Mouse (Mus musculus) CH12F3 (cell line): Measurements from ENCODE around the gene Slc16a12.

Experiments used
- in situ Hi-C: fragments of 300-500 bp; cut with MboI; formaldehyde crosslinking; loops from 2 replicates; pipeline ENCODE4 v1.14.3; 2020; ENCODE audit warnings: low sequenced_read_pairs

The Slc16a12 gene

DNA sequence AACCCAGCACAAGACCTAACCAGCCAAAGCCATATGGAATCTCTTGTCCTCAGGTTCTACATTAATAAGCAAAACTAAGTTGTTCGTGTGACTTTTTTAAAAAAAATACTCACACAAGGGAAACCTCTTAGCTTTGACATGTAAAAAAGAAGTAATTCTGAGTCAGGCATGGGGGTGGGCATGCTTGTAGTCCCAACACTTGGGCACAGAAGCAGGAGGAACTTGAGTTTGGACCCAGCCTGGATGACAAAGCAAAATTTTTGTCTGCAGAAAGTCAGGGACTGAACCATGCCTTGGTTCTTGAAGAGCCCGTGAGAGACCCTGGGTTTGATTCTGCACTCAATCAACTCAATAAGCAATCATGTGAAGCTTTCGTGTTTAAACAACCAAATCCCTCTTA, 17.6 kb downstream of the Slc16a12 start:
- in situ Hi-C loops: no loop called here

DNA sequence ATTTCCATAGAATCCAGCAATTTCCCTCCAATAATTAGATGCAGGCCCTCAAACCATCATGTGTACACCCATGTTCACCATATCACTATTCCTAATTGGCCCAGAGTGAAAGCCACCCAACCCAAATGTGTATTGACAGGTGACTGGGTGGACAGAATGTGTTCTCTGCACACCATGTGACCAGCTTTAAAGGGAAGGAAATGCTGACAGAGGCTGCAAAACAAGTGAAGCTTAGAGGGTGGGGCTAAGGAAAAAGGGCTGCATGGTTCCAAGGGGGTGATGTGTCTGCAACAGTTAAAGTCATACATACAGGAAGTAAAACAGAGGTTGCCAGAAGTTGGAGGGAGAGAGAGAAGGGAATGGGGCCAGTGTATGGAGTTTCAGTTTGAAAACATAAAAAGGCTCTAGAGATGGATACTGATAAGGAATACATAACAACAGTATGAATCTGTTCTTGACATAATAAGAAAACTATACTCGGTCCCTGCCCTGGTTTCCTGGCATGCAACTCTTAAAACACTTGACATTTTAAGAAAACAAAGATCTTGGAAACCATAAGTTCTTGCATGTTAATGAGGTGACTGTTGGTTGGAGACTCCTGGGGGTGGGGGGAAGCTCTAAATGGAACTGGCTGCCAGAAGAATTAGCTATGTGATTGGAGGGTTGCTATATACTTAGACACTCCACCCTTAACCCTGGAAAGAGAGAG, 20.7 kb downstream of the Slc16a12 start:
- in situ Hi-C loops: no loop called here

GRCm38 (mm10) chr19:34725418-34725817, 21.7 kb downstream of the Slc16a12 start:
- in situ Hi-C loops: no loop called here

DNA sequence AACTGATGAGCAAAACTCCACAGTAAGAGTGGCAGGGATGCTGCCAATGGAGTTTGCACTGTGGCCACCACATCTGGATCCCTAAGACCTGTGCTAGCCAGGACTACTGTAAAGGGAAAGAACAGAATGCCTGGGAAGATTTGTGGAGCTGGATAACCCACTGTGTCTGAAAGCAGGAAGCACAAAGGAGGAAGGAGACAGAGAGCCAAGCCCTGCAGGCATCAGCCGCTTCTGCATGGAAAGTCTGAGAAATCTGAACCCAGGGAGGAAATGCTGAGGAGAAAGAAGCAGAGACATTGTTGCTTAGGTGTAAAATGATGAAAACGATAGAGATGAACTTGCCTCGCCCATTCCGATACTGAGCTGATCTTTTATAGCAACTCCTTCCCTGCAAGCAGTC, 22.5 kb downstream of the Slc16a12 start:
- in situ Hi-C loops: no loop called here

DNA sequence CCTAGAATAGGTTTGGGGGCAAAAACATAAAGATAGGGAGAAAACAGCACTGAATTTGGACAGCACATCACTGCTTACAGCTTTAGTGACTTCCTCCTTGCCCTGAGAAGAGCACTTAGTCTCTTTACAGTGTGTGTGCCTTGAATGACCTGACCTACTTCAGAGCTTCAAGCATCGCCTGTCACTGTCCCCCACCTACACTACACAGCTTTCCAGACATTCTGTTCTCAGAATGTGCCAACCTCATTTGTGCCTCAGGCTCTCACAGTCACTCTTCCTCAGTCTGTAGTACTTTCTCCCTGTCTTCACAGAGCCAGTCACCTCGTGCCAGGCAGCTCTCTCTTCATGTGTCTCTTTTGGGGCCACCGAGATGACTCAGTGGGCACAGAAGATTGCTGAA, 24.5 kb downstream of the Slc16a12 start:
- in situ Hi-C loops: no loop called here

- in situ Hi-C loops: no loop called here
Measured at GRCm38 (mm10) chr19:34720130-34720529, 27.0 kb downstream of the Slc16a12 start.

- in situ Hi-C loops: no loop called here
Measured at GRCm38 (mm10) chr19:34718963-34719362, 28.1 kb downstream of the Slc16a12 start.

DNA sequence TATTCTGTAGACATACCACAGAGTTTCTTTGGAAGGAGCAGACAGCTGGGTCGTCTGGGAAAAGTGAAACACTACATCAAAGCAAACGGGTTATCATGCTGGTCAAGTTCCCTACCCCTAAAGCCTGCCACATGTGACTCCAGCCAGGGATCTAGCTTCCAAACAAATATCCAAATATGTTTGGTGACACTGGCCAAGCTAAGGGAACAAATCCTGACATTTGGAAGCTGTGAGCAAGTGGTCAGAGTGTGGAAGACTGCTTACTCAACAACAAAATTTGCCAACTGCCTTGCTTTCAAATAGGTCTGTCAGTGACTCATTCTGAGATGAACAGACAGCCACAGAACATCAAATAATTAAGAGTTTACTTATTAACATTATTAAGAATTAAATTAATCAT, 28.6 kb downstream of the Slc16a12 start:
- in situ Hi-C loops: no loop called here

GRCm38 (mm10) chr19:34715895-34716294, 31.2 kb downstream of the Slc16a12 start:
- in situ Hi-C loops: no loop called here

DNA sequence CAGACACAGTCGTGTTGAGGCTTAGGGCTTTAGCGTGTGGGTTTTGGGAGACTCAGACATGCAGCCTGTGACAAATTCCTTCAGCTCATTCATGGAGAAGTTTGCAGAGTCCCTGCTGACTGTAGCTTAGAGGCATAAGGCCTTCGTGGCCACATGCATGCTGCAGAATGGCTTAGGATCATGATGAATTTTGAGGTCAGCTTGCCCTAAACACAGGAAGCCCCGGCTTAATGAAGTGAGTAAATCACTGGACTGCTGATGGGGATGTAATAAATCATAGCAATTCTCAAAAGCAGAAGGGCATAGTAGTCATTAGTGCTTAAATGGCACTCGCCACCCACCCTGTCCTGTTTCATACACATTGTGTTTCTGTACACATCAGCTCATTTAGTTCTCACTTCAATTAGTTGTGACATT, 32.8 kb downstream of the Slc16a12 start:
- in situ Hi-C loops: no loop called here

GRCm38 (mm10) chr19:34712050-34712449, 35.0 kb downstream of the Slc16a12 start:
- in situ Hi-C loops: no loop called here

GRCm38 (mm10) chr19:34708221-34708620, 38.9 kb downstream of the Slc16a12 start:
- in situ Hi-C loops: no loop called here

DNA sequence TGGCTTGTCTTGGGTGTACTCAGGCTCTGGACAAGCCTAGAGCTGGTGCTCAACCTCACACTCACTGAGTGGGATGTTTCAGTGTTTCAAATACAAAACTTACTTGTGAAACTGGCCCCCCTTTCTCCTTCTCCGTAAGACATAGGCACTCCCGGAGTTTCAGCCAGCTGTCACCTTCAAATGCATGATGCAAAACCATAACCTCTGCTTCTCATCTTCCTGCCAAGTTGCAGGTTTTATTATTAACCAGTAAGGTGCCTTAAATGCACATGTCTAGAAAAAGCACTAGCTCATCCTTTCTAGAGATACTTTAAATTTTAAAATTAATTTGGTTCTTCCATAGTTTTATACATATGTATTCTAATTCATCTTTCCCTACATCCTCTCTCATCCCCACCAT, 39.5 kb downstream of the Slc16a12 start:
- in situ Hi-C loops: no loop called here

DNA sequence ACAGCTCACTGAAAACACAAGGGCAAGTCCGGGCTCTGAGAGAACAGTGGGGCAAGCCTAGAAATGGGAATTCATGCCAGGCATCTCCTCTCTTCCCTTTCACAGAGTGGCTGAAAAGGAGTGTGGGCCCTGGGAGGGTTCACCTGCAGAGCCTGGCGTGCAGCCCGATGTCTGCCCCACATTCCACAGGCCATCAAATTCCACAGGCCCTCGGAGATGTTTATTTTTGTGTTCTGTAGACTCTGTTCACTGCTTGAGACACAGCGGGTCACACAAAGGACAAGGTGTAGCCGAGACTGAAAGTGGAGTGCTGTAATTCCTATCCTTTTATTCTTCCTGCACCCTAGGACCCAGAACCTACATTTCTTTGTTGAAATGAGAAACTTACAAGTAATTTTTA, 40.8 kb downstream of the Slc16a12 start:
- in situ Hi-C loops: no loop called here

DNA sequence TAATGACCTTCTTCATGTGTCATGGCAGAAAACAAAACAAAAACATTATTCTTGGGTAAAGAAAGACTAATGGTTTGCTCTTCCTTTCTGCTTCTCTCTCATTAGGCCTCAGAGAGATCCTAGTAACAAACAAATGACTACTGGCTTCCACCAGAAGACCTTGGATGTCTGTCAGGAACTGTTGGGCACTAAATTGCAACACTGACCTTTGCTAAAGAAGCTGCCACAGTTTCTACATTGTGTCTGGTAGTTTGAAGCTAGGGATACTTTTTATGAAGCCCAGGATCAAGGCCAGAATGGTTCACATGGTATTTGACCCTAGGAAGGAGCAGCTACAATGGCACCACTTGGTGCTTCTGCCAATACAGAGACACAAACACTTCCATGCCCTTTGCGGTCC, 41.9 kb downstream of the Slc16a12 start:
- in situ Hi-C loops: no loop called here

- in situ Hi-C loops: no loop called here
Measured at GRCm38 (mm10) chr19:34699300-34699699, 47.8 kb downstream of the Slc16a12 start.

DNA sequence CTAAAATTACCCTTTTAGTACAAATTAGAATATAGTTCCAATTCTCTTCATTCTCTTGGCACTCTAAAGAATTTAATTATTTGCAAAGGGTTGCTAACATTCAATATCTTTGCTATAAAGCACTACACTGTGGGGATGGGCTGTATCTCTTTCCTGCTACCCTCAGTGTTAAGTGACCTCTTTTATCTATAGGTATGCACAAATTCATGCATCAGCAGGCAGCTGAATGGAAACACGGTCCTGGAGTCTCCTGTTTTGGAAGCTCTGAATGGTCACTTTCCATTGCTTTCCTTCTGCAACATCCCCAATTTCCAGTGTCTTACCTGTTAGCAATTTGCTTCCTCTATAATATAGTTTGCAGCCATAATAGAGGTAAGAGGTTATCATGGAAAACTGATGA, 48.2 kb downstream of the Slc16a12 start:
- in situ Hi-C loops: no loop called here

GRCm38 (mm10) chr19:34698432-34698831, 48.7 kb downstream of the Slc16a12 start:
- in situ Hi-C loops: no loop called here

DNA sequence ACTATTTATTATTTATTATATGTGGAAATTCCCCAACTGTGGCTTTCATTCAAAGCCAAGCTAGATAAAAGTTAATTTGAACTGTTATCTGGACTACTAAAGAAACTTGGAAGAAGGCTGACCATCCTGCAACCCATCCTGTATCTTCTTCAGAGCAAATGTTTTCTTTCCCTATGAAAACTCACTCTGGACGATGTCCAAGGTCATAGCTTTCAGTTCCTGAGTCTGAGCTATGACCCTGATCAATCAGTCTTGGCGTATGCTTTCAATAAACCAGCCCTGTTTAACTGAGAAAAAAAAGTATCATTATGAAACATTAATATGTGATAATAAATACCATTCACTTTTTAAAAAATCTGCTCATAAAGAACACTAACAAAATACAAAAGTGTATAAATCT, 49.6 kb downstream of the Slc16a12 start:
- in situ Hi-C loops: no loop called here

DNA sequence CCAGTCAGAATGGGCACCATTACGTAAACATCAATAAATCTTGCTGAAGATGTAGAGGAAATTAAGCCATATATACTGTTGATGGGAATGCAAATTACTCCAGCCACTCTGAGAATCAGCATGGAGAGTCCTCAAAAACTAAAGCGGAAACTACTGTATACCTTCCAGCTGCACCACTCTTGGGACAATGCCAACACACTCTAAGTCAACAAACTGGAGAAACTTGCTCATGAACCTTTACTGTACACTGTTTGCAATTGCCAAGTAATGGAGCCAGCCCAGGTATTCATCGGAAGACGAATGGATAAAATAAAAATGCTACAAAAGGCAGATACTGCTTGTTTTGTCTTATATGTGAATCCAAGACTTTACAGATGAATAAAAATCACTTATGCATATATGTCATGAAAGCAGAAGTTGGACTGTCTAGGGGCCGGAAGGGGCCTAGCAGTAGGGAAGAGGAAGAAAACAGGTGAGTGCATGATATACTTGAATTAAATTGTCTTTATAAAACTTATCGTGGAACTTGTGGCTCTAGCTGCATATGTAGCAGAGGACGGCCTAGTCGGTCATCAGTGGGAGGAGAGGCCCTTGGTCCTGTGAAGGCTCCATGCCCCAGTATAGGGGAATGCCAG, 50.6 kb downstream of the Slc16a12 start:
- in situ Hi-C loops: no loop called here

DNA sequence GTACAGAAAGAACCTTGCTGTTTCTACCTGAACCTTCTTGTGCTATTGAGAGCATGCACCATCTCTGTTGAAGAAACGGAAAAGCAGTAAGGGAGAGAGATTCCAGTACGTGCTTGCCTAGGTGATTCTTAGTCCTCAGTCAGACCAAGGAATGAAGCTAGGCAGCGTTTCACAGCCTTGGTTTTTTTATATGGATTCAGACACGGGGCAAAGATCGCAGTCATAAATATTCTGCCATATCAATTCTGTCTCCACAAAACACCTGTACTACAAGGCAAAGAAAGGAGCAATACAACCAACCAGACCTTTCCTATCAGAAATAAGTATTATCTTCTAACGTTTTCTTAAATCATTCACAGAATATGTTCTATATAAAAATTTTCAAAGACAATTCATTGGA, 55.7 kb downstream of the Slc16a12 start:
- in situ Hi-C loops: no loop called here

DNA sequence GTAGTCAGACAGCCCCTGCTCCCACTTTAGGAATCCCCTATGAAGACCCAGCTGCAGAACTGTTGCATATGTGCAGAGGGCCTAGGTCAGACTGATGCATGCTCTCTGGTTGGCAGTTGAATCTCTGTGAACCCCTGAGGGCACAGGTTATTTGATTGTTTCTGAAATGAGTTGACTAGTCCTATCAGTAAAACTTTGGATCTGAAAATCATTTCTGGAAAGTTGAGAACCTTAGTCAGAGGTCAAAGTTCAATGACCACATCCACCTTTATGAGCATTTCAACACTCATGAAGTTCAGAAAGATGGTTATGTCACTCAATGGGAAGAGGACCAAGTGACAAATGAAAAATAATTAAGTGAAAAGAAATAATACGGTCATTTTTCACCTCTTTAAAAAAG, 61.6 kb downstream of the Slc16a12 start:
- in situ Hi-C loops: no loop called here

- in situ Hi-C loops: no loop called here
Measured at GRCm38 (mm10) chr19:34684857-34685256, 62.2 kb downstream of the Slc16a12 start.
